Mouse (Mus musculus): ENCODE results near the gene Smg8.
A peak's percentile ranks its signal among the peaks of the same experiment; 100 is the strongest.

Smg8 gene

GRCm38 (mm10) chr11:87043052-87043451, 43.5 kb downstream of the Smg8 start:
- DNase-seq (ENCODE audit: low spot score): no peak

- peak; percentile 83 for DNase-seq (ENCODE audit: low spot score)
These were observed 47.1 kb downstream of the Smg8 start for GRCm38 (mm10) chr11:87039307-87039963.

GRCm38 (mm10) chr11:87036180-87036579, 50.4 kb downstream of the Smg8 start:
- DNase-seq (ENCODE audit: low spot score): no peak

- no peak for DNase-seq (ENCODE audit: low spot score)
These were observed 58.4 kb downstream of the Smg8 start for GRCm38 (mm10) chr11:87028212-87028611.
